Mouse (Mus musculus) liver, embryonic 15.5 days (tissue): ENCODE data around the gene Kif17. TPM values are rescaled to one million over a fixed set of nuclear protein-coding genes. Genes with fewer than 3 reads are reported as not detected.

Source experiments
- ATAC-seq: fragments of 200-750 bp; cut with Nextera tagmentation; 2 replicates; pipeline ENCODE4 v1.8.0; 2017; ENCODE audit warnings: moderate number of reproducible peaks, mild to moderate bottlenecking, moderate library complexity; ENCODE audit not compliant: insufficient read depth
- H3K27ac ChIP-seq: fragments of 300-500 bp; sonication (generic); replicated peaks from 2 replicates; pipeline ENCODE4 v1.5.1; 2015; ENCODE audit warnings: mild to moderate bottlenecking, inconsistent platforms
- H3K27me3 ChIP-seq: fragments of 300-500 bp; sonication (generic); 2 replicates; pipeline ENCODE4 v1.6.1; 2015; ENCODE audit warnings: mild to moderate bottlenecking, inconsistent platforms
- H3K36me3 ChIP-seq: fragments of 300-500 bp; sonication (generic); replicated peaks from 2 replicates; pipeline ENCODE4 v1.6.1; 2015; ENCODE audit warnings: moderate library complexity, mild to moderate bottlenecking, inconsistent platforms
- H3K4me1 ChIP-seq: fragments of 300-500 bp; sonication (generic); replicated peaks from 2 replicates; pipeline ENCODE4 v1.6.1; 2015; ENCODE audit warnings: inconsistent platforms
- H3K4me2 ChIP-seq: fragments of 300-500 bp; sonication (generic); 2 replicates; pipeline ENCODE4 v1.6.1; 2015; ENCODE audit warnings: moderate library complexity, mild to moderate bottlenecking, inconsistent platforms
- H3K4me3 ChIP-seq: fragments of 300-500 bp; sonication (generic); replicated peaks from 2 replicates; pipeline ENCODE4 v1.5.1; 2015; ENCODE audit warnings: mild to moderate bottlenecking, inconsistent platforms
- H3K9ac ChIP-seq: fragments of 300-500 bp; sonication (generic); 2 replicates; pipeline ENCODE4 v1.6.1; 2015; ENCODE audit warnings: moderate library complexity, mild to moderate bottlenecking, inconsistent platforms
- H3K9me3 ChIP-seq: fragments of 300-500 bp; sonication (generic); replicated peaks from 2 replicates; pipeline ENCODE4 v1.6.1; 2016; ENCODE audit warnings: inconsistent platforms
- WGBS: fragments of 180-500 bp; shearing (Covaris S2); methylation state at CpG from one replicate; pipeline ENCODE4 v1.1.7; 2015; ENCODE audit warnings: mixed read lengths; ENCODE audit not compliant: insufficient replicate concordance; 5-methylcytosine and 5-hydroxymethylcytosine counted together
- polyA plus RNA-seq: library from polyadenylated mRNA; unstranded; fragments of >200 nt; fragmentation: Nextera tagmentation; extraction: Ambion mirVana; gene quantifications from 2 replicates; pipeline ENCODE4 v1.2.1, GENCODE M21; 2015

The Kif17 gene
- polyA plus RNA-seq, 1 experiment from 2014 or later: 0.32 TPM

DNA sequence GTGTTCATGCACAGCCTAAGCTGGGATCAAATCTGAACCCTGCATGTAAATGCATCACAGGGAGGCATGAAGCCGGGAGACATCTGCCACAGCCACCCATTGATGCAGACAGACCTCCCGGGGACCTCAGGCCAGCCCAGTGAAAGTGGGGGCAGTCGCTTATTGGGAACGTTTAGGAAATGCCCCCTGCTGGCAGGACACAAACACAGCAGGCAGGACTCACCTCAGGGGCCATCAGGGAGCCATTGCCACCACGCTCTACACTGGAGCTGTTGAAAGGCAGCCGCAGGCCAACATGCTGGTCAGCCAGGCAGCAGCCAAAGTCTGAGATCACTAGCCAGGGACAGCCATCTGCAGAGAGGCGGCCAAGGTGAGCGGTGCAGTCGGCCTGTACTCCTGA is 65.5 kb downstream of the Kif17 start:
- peaks cover 68% of the 10 kb centered on the region for H3K36me3 ChIP-seq
- H3K27ac ChIP-seq: no peak overlapping the region
- H3K4me1 ChIP-seq: peaks cover 3% of the 10 kb centered on the region
- no peaks in the 10 kb centered on the region for H3K27me3 ChIP-seq
- H3K4me3 ChIP-seq: no peak overlapping the region
- H3K9me3 ChIP-seq: no peaks in the 10 kb centered on the region
- WGBS: 67% methylated on average over 9 of the region's 9 CpGs
- no peak for ATAC-seq
- H3K4me2 ChIP-seq: no peak overlapping the region
- no peak overlapping the region for H3K9ac ChIP-seq

- no peaks in the 10 kb centered on the region for H3K27me3 ChIP-seq
- no peaks in the 10 kb centered on the region for H3K9me3 ChIP-seq
- no peak overlapping the region for H3K4me2 ChIP-seq
- no peak overlapping the region for H3K4me3 ChIP-seq
- ATAC-seq: no peak
- H3K9ac ChIP-seq: no peak overlapping the region
- H3K4me1 ChIP-seq: peaks cover 6% of the 10 kb centered on the region
- 78% methylated on average over 6 of the region's 6 CpGs for WGBS
- H3K36me3 ChIP-seq: peaks cover 62% of the 10 kb centered on the region
- no peak overlapping the region for H3K27ac ChIP-seq
Measured at GRCm38 (mm10) chr4:138316369-138316768, 66.1 kb downstream of the Kif17 start.

DNA sequence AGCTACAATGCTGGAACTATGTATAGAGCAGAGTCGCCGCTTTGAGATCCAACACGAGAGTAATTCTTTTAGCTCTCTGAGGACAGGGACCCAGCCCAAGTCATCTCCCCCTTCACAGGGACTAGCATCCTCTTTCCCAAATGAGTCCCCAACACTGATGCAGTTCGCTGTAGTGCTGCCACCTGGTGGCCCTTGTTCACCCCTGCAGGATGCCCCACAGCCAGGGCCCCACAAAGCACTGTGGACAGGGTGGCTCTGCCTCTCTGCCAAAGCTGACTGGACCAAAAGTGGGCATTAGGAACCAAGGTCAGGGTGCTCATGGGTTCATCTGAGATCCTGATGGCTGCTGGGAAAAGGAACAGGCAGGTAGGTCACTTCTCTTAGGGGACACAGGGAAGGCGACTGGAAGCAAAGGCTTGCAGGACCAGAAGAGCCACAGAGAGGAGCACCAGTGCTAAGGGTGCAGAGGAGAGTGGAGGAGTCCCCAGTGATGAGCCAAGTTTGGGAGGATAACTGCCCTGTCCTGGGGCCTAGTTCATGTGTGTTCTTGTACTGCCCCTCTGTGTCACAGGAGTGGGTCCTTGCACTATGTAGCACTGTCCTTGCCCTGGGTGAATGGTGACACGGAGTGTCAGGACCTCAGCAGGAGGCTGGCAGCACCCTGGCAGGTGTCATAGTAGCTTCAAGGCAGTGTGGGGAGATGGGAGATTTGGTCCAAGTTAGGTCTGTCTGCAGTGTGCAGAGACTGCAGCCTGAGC is 68.5 kb downstream of the Kif17 start:
- peaks cover 8% of the 10 kb centered on the region for H3K4me1 ChIP-seq
- H3K9ac ChIP-seq: no peak overlapping the region
- no peak for ATAC-seq
- H3K27me3 ChIP-seq: no peaks in the 10 kb centered on the region
- no peak overlapping the region for H3K4me2 ChIP-seq
- 52% methylated on average over 6 of the region's 6 CpGs for WGBS
- H3K27ac ChIP-seq: no peak overlapping the region
- H3K4me3 ChIP-seq: no peak overlapping the region
- H3K9me3 ChIP-seq: no peaks in the 10 kb centered on the region
- H3K36me3 ChIP-seq: peaks cover 39% of the 10 kb centered on the region

GRCm38 (mm10) chr4:138319508-138319907 is 69.3 kb downstream of the Kif17 start:
- Histone ChIP-seq H3K4me3 (no peak overlapping the region), H3K36me3 (peaks cover 31% of the 10 kb centered on the region), H3K4me1 (peaks cover 16% of the 10 kb centered on the region), H3K27me3 (no peaks in the 10 kb centered on the region), H3K9me3 (no peaks in the 10 kb centered on the region), H3K27ac (no peak overlapping the region), H3K4me2 (no peak overlapping the region), H3K9ac (no peak overlapping the region)
- ATAC-seq: peak; percentile 35; the same call in 1 of the 2 replicates
- 27% methylated on average over 10 of the region's 10 CpGs for WGBS

DNA sequence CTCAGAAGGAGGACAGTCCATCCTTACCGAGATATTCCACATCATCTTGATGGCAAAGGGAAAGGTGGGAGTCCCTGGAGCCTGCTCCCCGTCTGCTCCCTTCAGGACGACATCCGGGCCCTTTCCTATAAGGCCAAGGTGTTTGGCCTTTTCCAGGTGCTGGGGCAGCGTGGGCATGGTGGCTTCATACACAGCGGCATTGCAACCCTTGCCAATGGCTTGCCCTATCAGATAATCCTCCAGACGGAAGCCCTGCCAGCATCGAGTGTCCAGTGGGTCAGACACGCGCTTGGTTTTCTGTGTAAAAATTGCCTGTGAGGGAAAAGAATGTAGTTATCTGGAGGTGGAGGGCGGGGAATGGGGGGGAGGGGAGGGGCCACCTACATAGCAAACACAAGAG is 70.5 kb downstream of the Kif17 start:
- ATAC-seq: no peak
- Histone ChIP-seq H3K9ac (no peak overlapping the region), H3K4me1 (peaks cover 25% of the 10 kb centered on the region), H3K4me2 (no peak overlapping the region), H3K36me3 (peaks cover 21% of the 10 kb centered on the region), H3K9me3 (no peaks in the 10 kb centered on the region), H3K27me3 (no peaks in the 10 kb centered on the region), H3K4me3 (no peak overlapping the region), H3K27ac (no peak overlapping the region)
- 66% methylated on average over 11 of the region's 11 CpGs for WGBS

DNA sequence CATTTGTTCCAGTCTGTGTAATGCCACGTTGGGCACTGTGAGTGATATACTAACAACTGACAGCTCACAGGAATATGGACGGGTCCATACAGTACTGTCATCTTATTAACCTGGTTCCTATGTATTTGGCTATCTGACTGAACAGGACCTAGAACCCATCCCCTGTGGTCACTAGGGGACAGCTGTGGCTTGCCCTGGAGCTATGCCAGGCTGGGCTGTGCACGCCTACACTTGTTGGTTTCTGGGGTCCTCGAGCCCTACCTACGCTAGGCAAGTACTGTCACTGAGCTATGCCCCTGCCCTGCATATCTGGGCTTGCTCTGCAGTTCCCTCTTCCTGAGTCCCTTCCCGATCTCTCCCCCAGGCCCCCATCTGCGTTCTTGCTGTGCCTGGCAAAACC is 71.3 kb downstream of the Kif17 start:
- Histone ChIP-seq H3K9me3 (no peaks in the 10 kb centered on the region), H3K9ac (no peak overlapping the region), H3K27ac (no peak overlapping the region), H3K27me3 (no peaks in the 10 kb centered on the region), H3K4me1 (peaks cover 32% of the 10 kb centered on the region), H3K4me2 (no peak overlapping the region), H3K36me3 (peaks cover 18% of the 10 kb centered on the region), H3K4me3 (no peak overlapping the region)
- 61% methylated on average over 7 of the region's 7 CpGs for WGBS
- ATAC-seq: no peak

- Histone ChIP-seq H3K4me1 (peaks cover 36% of the 10 kb centered on the region), H3K36me3 (peaks cover 7% of the 10 kb centered on the region; the same call in 1 of the 2 replicates), H3K27ac (no peak overlapping the region), H3K4me3 (no peak overlapping the region), H3K27me3 (no peaks in the 10 kb centered on the region), H3K4me2 (no peak overlapping the region), H3K9me3 (no peaks in the 10 kb centered on the region), H3K9ac (no peak overlapping the region)
- WGBS: 71% methylated on average over 4 of the region's 4 CpGs
- no peak for ATAC-seq
Measured at GRCm38 (mm10) chr4:138322692-138323091, 72.5 kb downstream of the Kif17 start.

- 56% methylated on average over 4 of the region's 4 CpGs for WGBS
- Histone ChIP-seq H3K9ac (no peak overlapping the region), H3K4me3 (no peak overlapping the region), H3K36me3 (0 out of 2 replicates have a peak, but pooled peaks cover 5% of the 10 kb centered on the region), H3K9me3 (no peaks in the 10 kb centered on the region), H3K4me2 (no peak overlapping the region), H3K27me3 (no peaks in the 10 kb centered on the region), H3K4me1 (peaks cover 41% of the 10 kb centered on the region), H3K27ac (no peak overlapping the region)
- ATAC-seq: no peak
Measured at GRCm38 (mm10) chr4:138323753-138324152, 73.5 kb downstream of the Kif17 start.

- H3K9ac ChIP-seq: no peak overlapping the region
- H3K4me3 ChIP-seq: no peak overlapping the region
- H3K4me1 ChIP-seq: peaks cover 41% of the 10 kb centered on the region
- no peak for ATAC-seq
- H3K4me2 ChIP-seq: no peak overlapping the region
- no peaks in the 10 kb centered on the region for H3K9me3 ChIP-seq
- H3K27ac ChIP-seq: no peak overlapping the region
- 0 out of 2 replicates have a peak, but pooled peaks cover 5% of the 10 kb centered on the region for H3K36me3 ChIP-seq
- 68% methylated on average over 3 of the region's 3 CpGs for WGBS
- no peaks in the 10 kb centered on the region for H3K27me3 ChIP-seq
Measured at GRCm38 (mm10) chr4:138324451-138324850, 74.2 kb downstream of the Kif17 start.

DNA sequence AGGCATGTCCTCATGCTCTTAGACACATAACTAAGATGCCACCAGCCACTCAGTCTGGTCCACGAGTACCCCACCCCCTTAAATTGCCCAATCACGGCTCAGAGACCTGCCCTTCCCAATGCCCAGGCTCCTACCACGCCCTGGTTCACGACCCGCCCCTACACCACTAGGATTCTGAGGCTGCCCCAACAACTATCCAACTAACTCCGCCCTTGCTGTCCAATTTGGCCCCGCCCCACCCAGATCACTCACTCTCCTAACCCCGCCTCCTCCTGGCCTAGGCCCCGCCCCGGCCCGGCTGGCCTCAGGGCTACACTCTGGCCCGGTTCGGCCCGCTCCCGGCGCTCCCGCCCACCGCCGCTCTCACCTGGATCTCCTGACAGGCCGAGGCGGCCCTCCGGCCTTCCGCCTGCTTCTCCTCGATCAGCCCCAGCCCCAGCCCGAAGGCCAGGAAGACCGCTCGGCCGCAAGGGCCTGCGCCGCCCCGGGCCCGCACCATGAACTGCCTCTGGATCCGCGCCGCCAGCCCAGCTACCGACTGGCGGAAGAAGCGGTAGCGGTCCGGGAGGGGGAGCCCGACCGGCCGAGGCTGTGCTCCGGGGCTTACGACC is 75.3 kb downstream of the Kif17 start:
- H3K9ac ChIP-seq: peak overlapping the region; percentile 95
- H3K36me3 ChIP-seq: no peaks in the 10 kb centered on the region
- H3K4me3 ChIP-seq: peak overlapping the region; percentile 91
- WGBS: under 1% methylated on average over 45 of the region's 45 CpGs
- peak overlapping the region; percentile 91 for H3K4me2 ChIP-seq
- H3K27me3 ChIP-seq: peaks cover 8% of the 10 kb centered on the region
- H3K27ac ChIP-seq: peak overlapping the region; percentile 98
- peaks cover 40% of the 10 kb centered on the region for H3K4me1 ChIP-seq
- no peaks in the 10 kb centered on the region for H3K9me3 ChIP-seq
- peak; percentile 92 for ATAC-seq

GRCm38 (mm10) chr4:138326077-138326695 is 76.0 kb downstream of the Kif17 start, which contains the start of gene Pink1:
Gene Pink1 (minus strand): TSS chr4:138326307.
- Histone ChIP-seq H3K9me3 (no peaks in the 10 kb centered on the region), H3K36me3 (no peaks in the 10 kb centered on the region), H3K9ac (peak within 1 kb of the TSS; percentile 95), H3K4me2 (peak within 1 kb of the TSS; percentile 91), H3K4me3 (peak within 1 kb of the TSS; percentile 91), H3K27ac (peak within 1 kb of the TSS; percentile 98), H3K4me1 (peaks cover 35% of the 10 kb centered on the region), H3K27me3 (peaks cover 14% of the 10 kb centered on the region)
- peak; percentile 66 for ATAC-seq
- 3% methylated on average over 41 of the region's 41 CpGs for WGBS
